Mouse (Mus musculus): ENCODE measurements around the gene Rdh16f1. TPM values are rescaled to one million over a fixed set of nuclear protein-coding genes. Genes with fewer than 3 reads are reported as not detected.

Gene Rdh16f1
- total and polyA plus RNA-seq, 3 experiments = not detected

DNA sequence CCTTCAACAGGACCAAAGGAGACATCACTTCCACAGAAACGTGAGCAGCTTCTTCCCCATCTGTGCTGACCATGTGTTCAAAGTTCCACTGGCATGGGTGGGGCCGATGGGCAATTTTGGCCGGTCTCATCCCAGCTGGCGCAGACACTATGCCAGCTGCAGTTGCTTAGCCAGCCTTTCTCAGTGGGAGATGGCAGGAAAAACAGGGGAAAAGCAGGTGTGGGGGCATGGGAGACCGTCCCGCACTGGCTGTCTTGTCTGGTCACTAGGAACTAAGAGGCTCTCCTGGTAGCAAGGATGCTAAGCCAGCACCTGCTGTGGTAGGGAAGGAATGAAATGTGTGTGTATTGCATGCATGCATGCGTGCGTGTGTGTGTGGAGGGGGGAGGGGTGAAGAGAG is 31.1 kb upstream of the Rdh16f1 start:
- Histone ChIP-seq H3K27me3 (replicated peaks) (peaks cover 51% of the 10 kb centered on the region), H3K4me1 (ENCODE audit: control insufficient read depth in 1 of 2, insufficient read depth in 2 of 2) (peaks cover 10 to 14% of the 10 kb centered on the region in 2 experiments)
- no peak for DNase-seq (ENCODE audit: extremely low read depth)

DNA sequence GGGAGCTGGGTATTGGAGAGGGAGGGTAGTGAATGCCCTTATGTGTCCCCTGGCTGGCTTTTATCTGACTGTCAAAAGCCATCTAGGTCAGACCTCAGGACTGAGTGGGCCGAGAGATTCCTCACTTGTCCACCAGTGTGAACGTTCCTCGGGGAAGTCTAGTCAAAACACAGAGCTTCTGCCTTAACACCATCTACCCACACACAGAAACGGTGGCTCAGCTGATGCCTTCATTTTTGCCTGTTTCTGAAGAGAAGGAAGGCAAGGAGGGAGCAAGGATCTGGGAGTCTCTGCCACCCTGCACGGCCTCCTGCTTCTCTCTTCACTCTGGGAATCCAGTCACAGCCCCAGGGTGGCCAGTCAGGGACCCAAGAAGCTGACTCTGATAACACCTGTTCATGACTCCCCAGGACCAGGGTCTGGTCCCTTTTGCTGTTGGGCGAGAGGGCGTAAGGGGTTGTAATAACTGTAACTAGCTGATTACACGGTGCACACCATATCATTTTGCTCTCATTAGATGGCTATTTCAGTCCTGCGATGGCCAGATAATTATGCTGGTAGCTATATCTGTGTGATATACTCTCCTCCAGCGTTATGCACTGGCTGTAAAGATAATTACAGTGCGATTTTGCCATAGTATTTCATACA is 29.2 kb upstream of the Rdh16f1 start:
- no peak overlapping the region for H3K4me3 ChIP-seq (replicated peaks in 1 of 3; ENCODE audit: low read depth in 2 of 3, low read length in 2 of 3, poor library complexity in 1 of 3)
- H3K27ac ChIP-seq (ENCODE audit: insufficient read depth, low read depth) = no peak overlapping the region

More for the DNA sequence above, 31.1 kb upstream of the Rdh16f1 start:
- dilution Hi-C loops (cut with MboI; ENCODE audit: extremely low pct_ligation_motif_present, extremely low pct_unique_long_range_greater_than_20kb, low sequenced_read_pairs) (no loop called here), in situ Hi-C loops (cut with MboI; ENCODE audit: low pct_ligation_motif_present, low pct_unique_long_range_greater_than_20kb, low sequenced_read_pairs) (loop anchor here (25.0 kb wide), 1 partner anchor 209 kb away; no protein-coding TSS in a partner anchor)
- H3K4me2 ChIP-seq (ENCODE audit: insufficient read depth, low read depth, poor library complexity, severe bottlenecking) = no peak overlapping the region
- TF ChIP-seq MEF2A (IDR thresholded peaks at IDR 0.05; ENCODE audit: borderline replicate concordance, low read depth, low read length) (no peak), ZKSCAN1 (IDR thresholded peaks at IDR 0.05; ENCODE audit: borderline replicate concordance, low read depth, low read length) (no peak), ZNF384 (IDR thresholded peaks at IDR 0.05; ENCODE audit: low read depth, low read length) (no peak), EP300 (IDR thresholded peaks at IDR 0.05; ENCODE audit: low read length) (no peak), USF2 (conservative IDR thresholded peaks at IDR 0.05; ENCODE audit: low read depth, low read length) (no peak), MYC (IDR thresholded peaks at IDR 0.05; ENCODE audit: low read depth, low read length) (no peak), USF1 (IDR thresholded peaks at IDR 0.05; ENCODE audit: low read depth, low read length) (no peak), JUN (IDR thresholded peaks at IDR 0.05; ENCODE audit: insufficient read depth, low read depth, low read length) (no peak), JUND (conservative IDR thresholded peaks at IDR 0.05; ENCODE audit: low read depth, low read length) (no peak)
- H3K9me3 ChIP-seq (replicated peaks; ENCODE audit: low read length) = no peaks in the 10 kb centered on the region
- no peaks in the 10 kb centered on the region for H3K79me2 ChIP-seq (replicated peaks; ENCODE audit: control insufficient read depth, extremely low read depth, insufficient read depth, poor library complexity, severe bottlenecking)
- no peak overlapping the region for H3K4me3 ChIP-seq (replicated peaks in 1 of 3; ENCODE audit: low read depth in 2 of 3, low read length in 2 of 3, poor library complexity in 1 of 3)
- H3K9ac ChIP-seq (ENCODE audit: insufficient read depth, low read depth) = no peak overlapping the region
- no peaks in the 10 kb centered on the region for H3K36me3 ChIP-seq (replicated peaks in 1 of 2; ENCODE audit: control insufficient read depth in 1 of 2, insufficient read depth in 1 of 2, low read length in 1 of 2)
- no peak overlapping the region for H3K27ac ChIP-seq (ENCODE audit: insufficient read depth, low read depth)

More for the DNA sequence above, 29.2 kb upstream of the Rdh16f1 start:
- Histone ChIP-seq H3K4me2 (ENCODE audit: insufficient read depth, low read depth, poor library complexity, severe bottlenecking) (no peak overlapping the region), H3K79me2 (replicated peaks; ENCODE audit: control insufficient read depth, extremely low read depth, insufficient read depth, poor library complexity, severe bottlenecking) (no peaks in the 10 kb centered on the region), H3K4me1 (ENCODE audit: control insufficient read depth in 1 of 2, insufficient read depth in 2 of 2) (peaks cover 10 to 14% of the 10 kb centered on the region in 2 experiments), H3K36me3 (replicated peaks in 1 of 2; ENCODE audit: control insufficient read depth in 1 of 2, insufficient read depth in 1 of 2, low read length in 1 of 2) (no peaks in the 10 kb centered on the region), H3K9ac (ENCODE audit: insufficient read depth, low read depth) (no peak overlapping the region), H3K27me3 (replicated peaks) (peaks cover 42% of the 10 kb centered on the region), H3K9me3 (replicated peaks; ENCODE audit: low read length) (no peaks in the 10 kb centered on the region)
- no peak for DNase-seq (ENCODE audit: extremely low read depth)
- dilution Hi-C loops (cut with MboI; ENCODE audit: extremely low pct_ligation_motif_present, extremely low pct_unique_long_range_greater_than_20kb, low sequenced_read_pairs) (no loop called here), in situ Hi-C loops (cut with MboI; ENCODE audit: low pct_ligation_motif_present, low pct_unique_long_range_greater_than_20kb, low sequenced_read_pairs) (loop anchor here (5.0 to 25.0 kb wide), 4 partner anchors 33 to 207 kb away; no protein-coding TSS in a partner anchor)
- no peak for TF ChIP-seq MYC (IDR thresholded peaks at IDR 0.05; ENCODE audit: low read depth, low read length)
- no peak for TF ChIP-seq ZMIZ1 (IDR thresholded peaks at IDR 0.05; ENCODE audit: low read depth, low read length)
- no peak for TF ChIP-seq CTCF (conservative IDR thresholded peaks at IDR 0.05 in 1 of 2, IDR thresholded peaks at IDR 0.05 in 1 of 2; ENCODE audit: low read depth in 2 of 2, low read length in 2 of 2)
- TF ChIP-seq JUN (IDR thresholded peaks at IDR 0.05; ENCODE audit: insufficient read depth, low read depth, low read length) = no peak
- no peak for TF ChIP-seq CHD2 (IDR thresholded peaks at IDR 0.05; ENCODE audit: low read length)
- no peak for TF ChIP-seq IRF4 (IDR thresholded peaks at IDR 0.05; ENCODE audit: low read depth, low read length)
- no peak for TF ChIP-seq ZC3H11A (IDR thresholded peaks at IDR 0.05; ENCODE audit: low read depth, low read length)
- TF ChIP-seq EP300 (IDR thresholded peaks at IDR 0.05; ENCODE audit: low read length) = no peak
- TF ChIP-seq ZKSCAN1 (IDR thresholded peaks at IDR 0.05; ENCODE audit: borderline replicate concordance, low read depth, low read length) = no peak
- TF ChIP-seq NELFE (IDR thresholded peaks at IDR 0.05; ENCODE audit: low read depth, low read length) = no peak
- TF ChIP-seq POLR2A (IDR thresholded peaks at IDR 0.05; ENCODE audit: low read depth, low read length) = no peak
- no peak for TF ChIP-seq SIN3A (IDR thresholded peaks at IDR 0.05; ENCODE audit: low read length)
- TF ChIP-seq ETS1 (conservative IDR thresholded peaks at IDR 0.05; ENCODE audit: low read depth, low read length) = no peak
- no peak for TF ChIP-seq POLR2AphosphoS2 (IDR thresholded peaks at IDR 0.05; ENCODE audit: low read depth, low read length)
- TF ChIP-seq SMC3 (IDR thresholded peaks at IDR 0.05; ENCODE audit: low read depth, low read length) = no peak
- TF ChIP-seq BHLHE40 (IDR thresholded peaks at IDR 0.05; ENCODE audit: low read depth, low read length) = no peak
- TF ChIP-seq RCOR1 (conservative IDR thresholded peaks at IDR 0.05; ENCODE audit: low read depth, low read length) = no peak

All from CH12.LX (cell line).